Mouse (Mus musculus) cortical plate, adult 2 months (tissue): Measurements from ENCODE around the gene Mei1. TPM values are rescaled to one million over a fixed set of nuclear protein-coding genes. Genes with fewer than 3 reads are reported as not detected.

Experiments used
- H3K27ac ChIP-seq: fragments of 200-500 bp; 2 replicates; pipeline ENCODE4 v1.5.1; 2012; ENCODE audit warnings: low read length, control low read depth, inconsistent platforms; ENCODE audit not compliant: insufficient read depth
- H3K4me1 ChIP-seq: fragments of 200-500 bp; 2 replicates; pipeline ENCODE4 v1.6.1; 2011; ENCODE audit warnings: low read length; ENCODE audit not compliant: control insufficient read depth, insufficient read depth
- H3K4me3 ChIP-seq: fragments of 200-500 bp; 2 replicates; pipeline ENCODE4 v1.5.1; 2011; ENCODE audit warnings: mild to moderate bottlenecking, low read length, control low read depth; ENCODE audit not compliant: insufficient read depth
- CTCF ChIP-seq: fragments of 200-500 bp; IDR thresholded peaks from 2 replicates; pipeline ENCODE4 v1.5.1; 2011; ENCODE audit warnings: mild to moderate bottlenecking, control low read depth, low read length; ENCODE audit not compliant: insufficient read depth; ENCODE audit errors: extremely low read depth
- POLR2A ChIP-seq: fragments of 200-500 bp; IDR thresholded peaks from 2 replicates; pipeline ENCODE4 v1.6.1; 2011; ENCODE audit warnings: mild to moderate bottlenecking, low read length, control low read depth; ENCODE audit not compliant: insufficient read depth; ENCODE audit errors: extremely low read depth
- polyA plus RNA-seq: library from polyadenylated mRNA; depleted of rRNA; stranded (reverse); fragments of >200 nt; gene quantifications from 2 replicates; pipeline ENCODE4 v1.2.3, GENCODE M21; 2012

Gene Mei1
- polyA plus RNA-seq, 1 experiment, result 6.1 TPM

GRCm38 (mm10) chr15:82147611-82148111, 77.9 kb downstream of the Mei1 start:
- peak overlapping the region; percentile 85 for H3K4me3 ChIP-seq
- TF ChIP-seq POLR2A (no peak), CTCF (no peak)
- peak overlapping the region; percentile 99 for H3K27ac ChIP-seq
- H3K4me1 ChIP-seq, result peaks cover 13% of the 10 kb centered on the region

- H3K27ac ChIP-seq, result no peak overlapping the region
- H3K4me1 ChIP-seq, result peaks cover 13% of the 10 kb centered on the region
- H3K4me3 ChIP-seq, result peak overlapping the region; percentile 85
- TF ChIP-seq POLR2A (no peak), CTCF (no peak)
These were observed 78.7 kb downstream of the Mei1 start for GRCm38 (mm10) chr15:82148510-82148911.

DNA sequence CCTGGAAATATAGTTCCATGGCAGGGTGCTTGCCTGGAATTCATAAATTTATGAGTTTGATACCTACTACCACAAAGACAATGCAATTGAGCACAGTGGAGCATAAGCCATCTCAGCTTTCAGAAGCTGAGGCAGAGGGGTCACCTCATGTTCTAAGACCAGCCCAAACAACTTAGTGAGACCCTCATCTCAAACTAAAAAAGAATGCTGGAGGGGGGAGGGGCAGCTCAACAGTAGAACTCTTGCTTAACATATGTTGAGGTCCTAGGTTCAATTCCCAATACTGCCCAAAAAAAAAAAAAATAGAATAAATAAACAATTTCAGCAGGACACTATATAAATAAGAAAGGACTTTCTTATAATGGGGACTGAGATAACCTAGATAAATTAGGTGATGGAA, 80.2 kb downstream of the Mei1 start:
- Histone ChIP-seq H3K4me1 (peaks cover 13% of the 10 kb centered on the region), H3K4me3 (no peak overlapping the region), H3K27ac (no peak overlapping the region)
- TF ChIP-seq POLR2A, result no peak
- TF ChIP-seq CTCF, result no peak

DNA sequence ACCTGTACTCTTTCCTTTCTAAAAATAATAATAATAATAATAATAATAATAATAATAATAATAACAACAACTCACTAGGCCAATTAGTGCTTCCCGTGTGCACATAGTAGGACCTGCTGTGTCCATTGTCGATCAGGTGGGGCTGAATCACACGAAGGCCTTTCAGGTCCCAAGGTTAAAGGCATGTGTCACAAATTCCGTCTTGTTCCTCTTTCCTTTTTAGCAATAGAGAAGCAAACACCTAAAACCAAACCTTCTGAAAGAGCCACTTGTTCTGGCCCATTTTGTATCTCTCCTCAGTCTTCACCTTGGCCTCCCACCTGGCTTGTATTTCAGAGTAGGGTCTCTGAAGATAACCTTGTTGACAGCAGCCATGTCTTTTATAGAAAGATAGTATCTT, 81.4 kb downstream of the Mei1 start:
- no peak overlapping the region for H3K27ac ChIP-seq
- TF ChIP-seq POLR2A (no peak), CTCF (no peak)

GRCm38 (mm10) chr15:82152022-82152421, 82.2 kb downstream of the Mei1 start:
- no peak for TF ChIP-seq CTCF
- TF ChIP-seq POLR2A, result no peak

More for the DNA sequence above, 81.4 kb downstream of the Mei1 start:
- no peak overlapping the region for H3K4me3 ChIP-seq
- H3K4me1 ChIP-seq, result peaks cover 13% of the 10 kb centered on the region

DNA sequence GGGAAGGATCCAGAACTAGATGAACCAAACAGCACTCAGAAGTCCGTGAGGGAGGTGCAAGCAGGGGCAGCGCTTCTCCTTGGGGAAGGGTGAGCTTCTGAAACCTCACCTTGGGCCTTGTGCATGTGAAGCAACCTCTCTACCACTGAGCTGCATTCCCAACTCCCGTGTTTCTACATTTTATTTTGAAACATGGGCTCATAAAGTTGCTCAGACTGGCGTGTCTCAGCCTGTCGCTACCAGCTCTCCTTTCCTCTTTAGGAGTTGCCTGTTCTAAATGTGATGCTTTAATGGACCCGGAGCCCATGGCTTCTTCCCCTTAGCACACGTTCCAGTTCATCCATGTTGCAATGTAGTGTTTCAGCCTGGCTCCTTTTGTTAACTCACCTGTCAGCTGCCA, 82.6 kb downstream of the Mei1 start:
- no peak overlapping the region for H3K27ac ChIP-seq
- no peak overlapping the region for H3K4me3 ChIP-seq
- H3K4me1 ChIP-seq, result peaks cover 11% of the 10 kb centered on the region
- TF ChIP-seq POLR2A (no peak), CTCF (no peak)

More at GRCm38 (mm10) chr15:82152022-82152421, 82.2 kb downstream of the Mei1 start:
- Histone ChIP-seq H3K4me3 (no peak overlapping the region), H3K27ac (no peak overlapping the region), H3K4me1 (peaks cover 11% of the 10 kb centered on the region)

GRCm38 (mm10) chr15:82156298-82156697, 86.5 kb downstream of the Mei1 start:
- Histone ChIP-seq H3K4me1 (peaks cover 15% of the 10 kb centered on the region), H3K4me3 (no peak overlapping the region), H3K27ac (no peak overlapping the region)
- no peak for TF ChIP-seq CTCF
- TF ChIP-seq POLR2A, result no peak

GRCm38 (mm10) chr15:82156902-82157301, 87.1 kb downstream of the Mei1 start:
- H3K4me3 ChIP-seq, result no peak overlapping the region
- peaks cover 15% of the 10 kb centered on the region for H3K4me1 ChIP-seq
- H3K27ac ChIP-seq, result no peak overlapping the region
- TF ChIP-seq POLR2A, result no peak
- TF ChIP-seq CTCF, result no peak

DNA sequence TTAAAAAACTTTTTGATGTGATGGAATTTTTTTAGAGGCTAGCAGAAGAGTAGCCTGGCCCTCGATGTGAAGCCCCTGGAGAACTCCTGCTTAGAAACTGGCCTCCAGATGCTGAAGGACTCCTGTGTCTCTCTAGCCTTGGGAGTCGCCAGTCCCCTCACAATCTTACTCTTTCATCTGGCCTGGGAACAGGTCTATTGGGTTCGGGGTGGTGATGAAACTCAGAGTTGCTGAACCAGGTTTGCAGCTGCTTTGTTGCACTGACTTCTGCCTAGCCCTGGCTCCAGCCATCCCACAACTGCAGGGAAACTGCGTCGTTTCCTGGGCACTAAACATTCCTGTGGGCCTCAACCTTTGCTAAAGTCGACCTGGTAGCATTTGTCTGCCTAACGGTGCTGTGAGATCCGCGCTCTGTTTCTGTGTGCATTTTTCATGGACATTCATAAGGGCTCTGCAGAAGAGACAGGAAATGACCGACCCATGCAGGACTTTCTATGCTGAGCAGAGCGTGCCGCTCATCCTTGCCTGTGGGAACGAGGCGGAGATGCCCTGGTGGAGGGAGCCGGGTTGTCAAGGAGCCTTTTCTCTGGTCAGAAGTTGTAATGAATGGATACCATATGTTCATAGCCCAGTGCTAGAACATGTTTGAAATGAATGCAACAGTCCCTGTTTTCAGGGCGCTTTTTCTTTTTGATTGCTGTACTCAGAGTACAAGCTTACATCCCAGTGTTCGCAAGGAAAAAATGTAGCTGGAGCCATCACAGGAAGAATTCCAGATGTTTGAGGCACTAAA, 88.6 kb downstream of the Mei1 start:
- H3K27ac ChIP-seq, result no peak overlapping the region
- peaks cover 9% of the 10 kb centered on the region for H3K4me1 ChIP-seq
- no peak for TF ChIP-seq CTCF
- no peak for TF ChIP-seq POLR2A
- H3K4me3 ChIP-seq, result no peak overlapping the region

GRCm38 (mm10) chr15:82159471-82159870, 89.7 kb downstream of the Mei1 start:
- TF ChIP-seq POLR2A (no peak), CTCF (no peak)
- Histone ChIP-seq H3K4me1 (peaks cover 13% of the 10 kb centered on the region), H3K4me3 (no peak overlapping the region), H3K27ac (no peak overlapping the region)
